Mouse (Mus musculus) forebrain, embryonic 16.5 days (tissue): ENCODE measurements at regions not wholly inside any gene's neighbourhood (a gene's known extent, or its start where the extent isn't known, plus 50 kb on each side); places are given as distances from the start of the nearest gene placed in this dataset.

Source experiments
- ATAC-seq: fragments of 200-750 bp; cut with Nextera tagmentation; 2 replicates; pipeline ENCODE4 v1.8.0; 2017; ENCODE audit warnings: mild to moderate bottlenecking, moderate library complexity
- H3K27ac ChIP-seq: fragments of 300-500 bp; sonication (generic); 2 replicates; pipeline ENCODE4 v1.5.1; 2014; ENCODE audit warnings: low read length, control low read depth
- H3K27me3 ChIP-seq: fragments of 300-500 bp; sonication (generic); replicated peaks from 2 replicates; pipeline ENCODE4 v1.6.1; 2014; ENCODE audit warnings: low read length; ENCODE audit not compliant: control insufficient read depth, insufficient read depth
- H3K36me3 ChIP-seq: fragments of 300-500 bp; sonication (generic); 2 replicates; pipeline ENCODE4 v1.6.1; 2014; ENCODE audit not compliant: control insufficient read depth, insufficient read depth
- H3K4me1 ChIP-seq: fragments of 300-500 bp; sonication (generic); replicated peaks from 2 replicates; pipeline ENCODE4 v1.6.1; 2014; ENCODE audit warnings: low read length; ENCODE audit not compliant: control insufficient read depth, insufficient read depth
- H3K4me2 ChIP-seq: fragments of 300-500 bp; sonication (generic); 2 replicates; pipeline ENCODE4 v1.6.1; 2014; ENCODE audit warnings: mild to moderate bottlenecking, low read length, control low read depth
- H3K4me3 ChIP-seq: fragments of 300-500 bp; sonication (generic); replicated peaks from 2 replicates; pipeline ENCODE4 v1.5.1; 2014; ENCODE audit warnings: mild to moderate bottlenecking, low read length, control low read depth
- H3K9ac ChIP-seq: fragments of 300-500 bp; sonication (generic); replicated peaks from 2 replicates; pipeline ENCODE4 v1.6.1; 2014; ENCODE audit warnings: low read depth, low read length, control low read depth
- H3K9me3 ChIP-seq: fragments of 300-500 bp; sonication (generic); 2 replicates; pipeline ENCODE4 v1.6.1; 2016; ENCODE audit warnings: low read length; ENCODE audit not compliant: control insufficient read depth
- WGBS: fragments of 180-500 bp; shearing (Covaris S2); extraction: QIAGEN DNeasy Blood & Tissue Kit; methylation state at CpG from one replicate; pipeline ENCODE4 v1.1.7; 2014; 5-methylcytosine and 5-hydroxymethylcytosine counted together

- no peaks in the 10 kb centered on the region for H3K9me3 ChIP-seq
- no peak overlapping the region for H3K9ac ChIP-seq
- H3K27ac ChIP-seq, result no peak overlapping the region
- 19% methylated on average over 5 of the region's 5 CpGs for WGBS
- peaks cover 14% of the 10 kb centered on the region for H3K4me1 ChIP-seq
- no peaks in the 10 kb centered on the region for H3K27me3 ChIP-seq
- H3K4me3 ChIP-seq, result no peak overlapping the region
- peak; percentile 70; the same call in 1 of the 2 replicates for ATAC-seq
- H3K36me3 ChIP-seq, result no peaks in the 10 kb centered on the region
- H3K4me2 ChIP-seq, result no peak overlapping the region
Measured at GRCm38 (mm10) chr16:8944412-8945102, 114.7 kb downstream of the 1810013L24Rik start.

GRCm38 (mm10) chr16:8947846-8948245 lies 117.9 kb downstream of the 1810013L24Rik start:
- Histone ChIP-seq H3K4me2 (no peak overlapping the region), H3K27ac (no peak overlapping the region), H3K9me3 (no peaks in the 10 kb centered on the region), H3K4me3 (no peak overlapping the region), H3K9ac (no peak overlapping the region), H3K27me3 (no peaks in the 10 kb centered on the region), H3K36me3 (no peaks in the 10 kb centered on the region), H3K4me1 (peaks cover 14% of the 10 kb centered on the region)
- ATAC-seq, result peak; percentile 47; the same call in 1 of the 2 replicates
- 21% methylated on average over 5 of the region's 5 CpGs for WGBS

DNA sequence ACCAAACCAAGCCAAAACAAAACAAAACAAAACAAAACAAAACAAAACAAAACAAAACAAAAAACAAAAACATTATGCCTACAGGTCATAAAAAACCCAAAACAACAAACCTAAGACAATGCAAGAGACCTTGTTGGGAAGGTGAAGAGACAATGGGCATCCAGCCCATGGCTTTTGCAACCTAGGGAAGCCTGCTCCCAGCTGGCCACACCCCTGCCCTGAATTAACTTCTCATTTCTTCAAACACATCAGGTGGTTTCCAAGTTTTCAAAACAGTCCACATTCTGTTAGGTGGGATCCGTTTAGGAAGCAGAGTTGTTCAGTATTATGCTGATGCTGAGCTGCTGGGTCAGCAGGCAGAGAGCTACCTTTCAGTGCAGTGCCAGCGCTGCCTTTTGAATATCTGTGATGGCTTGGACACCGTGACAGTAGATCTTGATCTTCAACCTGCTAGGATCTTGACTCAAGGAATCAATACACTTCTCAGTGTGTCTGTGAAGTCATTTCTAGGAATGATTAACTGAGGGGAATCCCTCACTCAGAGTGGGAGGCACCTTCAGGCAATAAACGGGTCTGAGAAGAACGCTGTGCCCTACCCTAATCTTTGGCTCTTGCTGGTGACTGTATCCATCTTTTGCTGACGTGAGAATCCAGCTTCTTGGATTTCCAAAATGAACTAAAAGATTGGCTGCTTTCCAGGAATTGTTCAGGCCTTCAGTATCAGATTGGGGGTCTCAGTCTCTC lies 121.4 kb downstream of the 1810013L24Rik start:
- H3K4me2 ChIP-seq, result no peak overlapping the region
- H3K27me3 ChIP-seq, result no peaks in the 10 kb centered on the region
- no peak overlapping the region for H3K27ac ChIP-seq
- no peaks in the 10 kb centered on the region for H3K36me3 ChIP-seq
- no peaks in the 10 kb centered on the region for H3K9me3 ChIP-seq
- H3K9ac ChIP-seq, result no peak overlapping the region
- 76% methylated on average over 6 of the region's 6 CpGs for whole genome bisulfite sequencing
- peaks cover 9% of the 10 kb centered on the region for H3K4me1 ChIP-seq
- ATAC-seq, result no peak
- no peak overlapping the region for H3K4me3 ChIP-seq

- 83% methylated on average over 10 of the region's 10 CpGs for WGBS
- H3K4me3 ChIP-seq, result no peak overlapping the region
- no peak overlapping the region for H3K27ac ChIP-seq
- no peak for ATAC-seq
- no peaks in the 10 kb centered on the region for H3K4me1 ChIP-seq
- no peaks in the 10 kb centered on the region for H3K36me3 ChIP-seq
- no peaks in the 10 kb centered on the region for H3K27me3 ChIP-seq
- H3K4me2 ChIP-seq, result no peak overlapping the region
- H3K9ac ChIP-seq, result no peak overlapping the region
- H3K9me3 ChIP-seq, result no peaks in the 10 kb centered on the region
Measured at GRCm38 (mm10) chr16:8961739-8962138, 131.8 kb downstream of the 1810013L24Rik start.

GRCm38 (mm10) chr16:8993521-8994250 lies 163.8 kb downstream of the 1810013L24Rik start:
- Histone ChIP-seq H3K9me3 (0 out of 2 replicates have a peak, but pooled peaks cover 3% of the 10 kb centered on the region), H3K27me3 (no peaks in the 10 kb centered on the region), H3K4me2 (no peak overlapping the region), H3K27ac (no peak overlapping the region), H3K36me3 (no peaks in the 10 kb centered on the region), H3K4me3 (no peak overlapping the region), H3K9ac (no peak overlapping the region), H3K4me1 (no peaks in the 10 kb centered on the region)
- 91% methylated on average over 7 of the region's 7 CpGs for WGBS
- ATAC-seq, result no peak

DNA sequence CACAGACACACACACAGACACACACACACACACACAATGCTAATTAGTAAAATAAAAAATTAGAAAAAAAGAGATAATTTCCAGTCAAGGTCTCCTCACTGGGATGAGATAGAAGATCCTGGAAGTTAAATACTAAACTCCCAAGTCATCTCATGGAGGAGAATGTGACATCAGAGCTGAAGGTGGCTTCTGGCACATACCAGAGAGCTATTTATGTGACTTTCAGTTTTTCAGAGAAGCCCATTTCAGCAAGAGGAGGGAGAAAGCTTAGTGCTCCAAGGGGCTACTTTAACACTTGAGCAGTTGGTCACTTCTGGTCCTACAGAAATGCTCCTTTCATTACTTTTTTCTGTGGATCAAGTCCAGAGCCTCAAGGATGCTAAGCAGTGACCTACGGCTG lies 164.6 kb downstream of the 1810013L24Rik start:
- 93% methylated on average over 1 of the region's 1 CpGs for WGBS
- H3K36me3 ChIP-seq, result no peaks in the 10 kb centered on the region
- no peaks in the 10 kb centered on the region for H3K4me1 ChIP-seq
- no peak overlapping the region for H3K4me3 ChIP-seq
- H3K27ac ChIP-seq, result no peak overlapping the region
- H3K4me2 ChIP-seq, result no peak overlapping the region
- H3K9ac ChIP-seq, result no peak overlapping the region
- H3K9me3 ChIP-seq, result no peaks in the 10 kb centered on the region
- no peak for ATAC-seq
- no peaks in the 10 kb centered on the region for H3K27me3 ChIP-seq

DNA sequence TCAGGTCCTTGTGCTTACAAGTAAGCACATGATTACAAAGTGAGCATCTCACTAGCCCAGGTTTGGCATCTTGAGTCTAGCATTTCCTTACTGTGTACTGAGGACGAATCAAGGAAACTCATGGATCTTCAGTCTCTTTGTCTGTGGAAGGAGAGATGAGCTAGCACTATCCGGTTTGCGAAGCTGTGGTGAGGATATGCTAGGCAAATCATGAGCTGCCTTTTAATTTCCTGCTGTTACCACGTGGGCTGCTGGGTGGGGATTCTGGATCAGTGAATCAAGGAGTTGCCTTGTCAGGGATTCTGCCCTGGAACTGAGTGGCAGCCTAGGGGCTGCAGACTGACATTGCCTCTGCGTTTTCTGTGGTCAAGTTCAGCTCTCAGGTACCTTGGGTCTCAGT lies 167.3 kb downstream of the 1810013L24Rik start:
- H3K9ac ChIP-seq, result no peak overlapping the region
- ATAC-seq, result no peak
- no peak overlapping the region for H3K27ac ChIP-seq
- no peak overlapping the region for H3K4me2 ChIP-seq
- 76% methylated on average over 5 of the region's 5 CpGs for WGBS
- no peaks in the 10 kb centered on the region for H3K9me3 ChIP-seq
- no peaks in the 10 kb centered on the region for H3K27me3 ChIP-seq
- no peaks in the 10 kb centered on the region for H3K4me1 ChIP-seq
- no peak overlapping the region for H3K4me3 ChIP-seq
- no peaks in the 10 kb centered on the region for H3K36me3 ChIP-seq

GRCm38 (mm10) chr16:9004012-9004411 lies 174.1 kb downstream of the 1810013L24Rik start:
- WGBS, result 27% methylated on average over 6 of the region's 6 CpGs
- Histone ChIP-seq H3K9ac (no peak overlapping the region), H3K36me3 (no peaks in the 10 kb centered on the region), H3K27ac (no peak overlapping the region), H3K4me1 (no peaks in the 10 kb centered on the region), H3K9me3 (no peaks in the 10 kb centered on the region), H3K4me3 (no peak overlapping the region), H3K27me3 (no peaks in the 10 kb centered on the region), H3K4me2 (no peak overlapping the region)
- ATAC-seq, result peak; percentile 57

DNA sequence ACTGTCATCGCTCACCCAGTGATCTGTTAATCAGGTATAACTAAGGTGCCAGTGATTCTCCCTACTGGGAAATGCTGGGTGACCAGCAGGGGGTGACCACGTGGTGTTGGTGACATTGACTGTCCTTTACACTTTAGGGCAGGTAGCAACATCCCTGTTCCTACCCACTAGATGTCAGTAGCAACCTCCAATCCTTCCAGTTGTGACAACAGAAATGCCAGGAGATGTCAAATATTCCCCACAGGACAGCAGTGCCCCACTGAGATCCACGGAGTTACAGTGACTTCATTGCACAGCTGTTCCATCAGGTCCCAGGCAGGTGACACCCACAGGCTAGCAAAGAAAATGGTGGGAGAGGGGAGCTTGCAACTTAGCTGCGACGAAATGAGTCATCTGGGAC lies 176.0 kb downstream of the 1810013L24Rik start:
- no peaks in the 10 kb centered on the region for H3K36me3 ChIP-seq
- no peak overlapping the region for H3K4me3 ChIP-seq
- no peak overlapping the region for H3K27ac ChIP-seq
- no peak for ATAC-seq
- H3K9me3 ChIP-seq, result no peaks in the 10 kb centered on the region
- no peak overlapping the region for H3K9ac ChIP-seq
- no peaks in the 10 kb centered on the region for H3K27me3 ChIP-seq
- H3K4me2 ChIP-seq, result no peak overlapping the region
- 42% methylated on average over 5 of the region's 5 CpGs for WGBS
- H3K4me1 ChIP-seq, result 0 out of 2 replicates have a peak, but pooled peaks cover 2% of the 10 kb centered on the region
